Mouse (Mus musculus) olfactory bulb, adult 2 months (tissue): ENCODE measurements around the gene Hectd1.

Experiments used
- CTCF ChIP-seq: fragments of 200-500 bp; IDR thresholded peaks from 2 replicates; pipeline ENCODE4 v1.5.1; 2012; ENCODE audit warnings: low read depth, mild to moderate bottlenecking, low read length, moderate library complexity; ENCODE audit not compliant: insufficient read depth
- POLR2A ChIP-seq: fragments of 200-500 bp; IDR thresholded peaks from 2 replicates; pipeline ENCODE4 v1.6.1; 2012; ENCODE audit warnings: mild to moderate bottlenecking, low read depth, low read length, moderate library complexity; ENCODE audit not compliant: insufficient read depth

- TF ChIP-seq POLR2A (no peak), CTCF (no peak)
Observed at GRCm38 (mm10) chr12:51709741-51710140, 119.6 kb downstream of the Hectd1 start.
